Mouse (Mus musculus) liver, adult 2 months (tissue): ENCODE data around the gene Gen1.

Experiments
- CTCF ChIP-seq: fragments of 200-500 bp; IDR thresholded peaks from 2 replicates; pipeline ENCODE4 v1.5.1; 2011; ENCODE audit warnings: low read depth, low read length, control low read depth
- POLR2A ChIP-seq: fragments of 200-500 bp; IDR thresholded peaks from 2 replicates; pipeline ENCODE4 v1.6.1; 2011; ENCODE audit warnings: low read length, control low read depth; ENCODE audit not compliant: insufficient read depth; ENCODE audit errors: extremely low read depth

DNA sequence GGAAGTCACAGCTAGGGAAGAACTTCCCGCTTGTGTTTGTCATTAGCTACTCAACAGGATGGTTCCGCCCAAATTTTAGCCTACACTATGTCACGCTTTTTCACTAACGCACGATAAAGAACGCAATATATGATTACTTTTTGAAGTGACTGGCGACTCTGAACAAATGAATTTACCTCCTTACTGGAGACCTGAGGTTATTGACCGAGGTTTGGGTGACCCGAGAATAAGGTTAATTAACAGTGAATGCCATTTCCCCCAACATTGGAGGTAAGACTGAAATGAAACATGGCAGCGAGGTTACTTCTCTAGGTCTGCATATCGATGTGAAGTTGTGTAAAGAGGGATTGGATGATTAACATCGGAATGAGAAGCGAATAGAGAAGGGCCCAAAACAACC lies 706 bp downstream of the Gen1 start:
- TF ChIP-seq CTCF (no peak), POLR2A (no peak)
